Mouse (Mus musculus) embryonic facial prominence, embryonic 11.5 days (tissue): ENCODE measurements around the gene Prkch. TPM values are rescaled to one million over a fixed set of nuclear protein-coding genes. Genes with fewer than 3 reads are reported as not detected.

Experiments
- ATAC-seq: fragments of 200-750 bp; cut with Nextera tagmentation; replicated peaks from 2 replicates; pipeline ENCODE4 v1.8.0; 2017; ENCODE audit warnings: low read depth; ENCODE audit not compliant: insufficient number of reproducible peaks, low FRiP score, low TSS enrichment
- DNase-seq: peaks from one replicate; pipeline ENCODE4 v3.0.0-alpha.2; 2015; ENCODE audit warnings: low spot score
- H3K27ac ChIP-seq: fragments of 300-500 bp; sonication (generic); replicated peaks from 2 replicates; pipeline ENCODE4 v1.5.1; 2014; ENCODE audit warnings: mild to moderate bottlenecking, low read depth, low read length, control low read depth
- H3K27me3 ChIP-seq: fragments of 300-500 bp; sonication (generic); 2 replicates; pipeline ENCODE4 v1.6.1; 2014; ENCODE audit warnings: mild to moderate bottlenecking, low read length, moderate library complexity, mixed read lengths; ENCODE audit not compliant: control insufficient read depth, insufficient read depth
- H3K36me3 ChIP-seq: fragments of 300-500 bp; sonication (generic); replicated peaks from 2 replicates; pipeline ENCODE4 v1.6.1; 2014; ENCODE audit warnings: low read depth, mild to moderate bottlenecking, low read length, moderate library complexity, mixed read lengths; ENCODE audit not compliant: control insufficient read depth, insufficient read depth
- H3K4me1 ChIP-seq: fragments of 300-500 bp; sonication (generic); 2 replicates; pipeline ENCODE4 v1.6.1; 2014; ENCODE audit warnings: low read length, mixed read lengths; ENCODE audit not compliant: control insufficient read depth, insufficient read depth
- H3K4me2 ChIP-seq: fragments of 300-500 bp; sonication (generic); 2 replicates; pipeline ENCODE4 v1.6.1; 2014; ENCODE audit warnings: low read depth, mild to moderate bottlenecking, control low read depth, low read length, moderate library complexity
- H3K4me3 ChIP-seq: fragments of 300-500 bp; sonication (generic); 2 replicates; pipeline ENCODE4 v1.5.1; 2014; ENCODE audit warnings: low read depth, low read length, control low read depth
- H3K9ac ChIP-seq: fragments of 300-500 bp; sonication (generic); replicated peaks from 2 replicates; pipeline ENCODE4 v1.6.1; 2014; ENCODE audit warnings: mild to moderate bottlenecking, control low read depth, low read length
- H3K9me3 ChIP-seq: fragments of 300-500 bp; sonication (generic); replicated peaks from 2 replicates; pipeline ENCODE4 v1.6.1; 2016; ENCODE audit warnings: mild to moderate bottlenecking, low read length, inconsistent platforms, mixed read lengths; ENCODE audit not compliant: control insufficient read depth
- WGBS: fragments of 180-500 bp; shearing (Covaris S2); extraction: QIAGEN DNeasy Blood & Tissue Kit; methylation state at CpG from one replicate; pipeline ENCODE4 v1.1.7; 2014; 5-methylcytosine and 5-hydroxymethylcytosine counted together
- polyA plus RNA-seq: library from polyadenylated mRNA; unstranded; fragments of >200 nt; fragmentation: Nextera tagmentation; extraction: Ambion mirVana; gene quantifications from 2 replicates; pipeline ENCODE4 v1.2.1, GENCODE M21; 2014

Gene Prkch
- polyA plus RNA-seq, 1 experiment from 2014 or later, result 11.6 TPM

DNA sequence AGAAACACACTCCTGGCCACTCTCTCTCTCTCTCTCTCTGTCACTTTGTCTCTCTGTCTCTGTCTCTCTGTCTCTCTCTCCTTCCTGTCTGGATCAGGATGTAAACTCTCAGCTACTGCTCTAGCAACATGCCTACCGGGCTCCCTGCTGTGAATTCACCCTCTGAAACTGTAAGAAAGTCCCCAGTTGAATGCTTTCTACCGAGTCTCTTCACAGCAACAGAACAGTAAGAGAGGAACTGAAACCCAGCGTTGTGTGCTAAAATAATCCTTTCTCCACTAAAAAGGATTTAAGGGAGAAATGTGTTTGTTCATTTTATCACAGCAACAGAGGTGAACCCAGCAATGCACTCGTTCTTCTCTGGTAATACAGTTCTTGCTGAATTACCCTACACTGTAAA, 138.5 kb downstream of the Prkch start:
- no peak overlapping the region for H3K27ac ChIP-seq
- DNase-seq, result no peak
- H3K9ac ChIP-seq, result no peak overlapping the region
- 81% methylated on average over 4 of the region's 4 CpGs for WGBS
- H3K9me3 ChIP-seq, result no peaks in the 10 kb centered on the region
- no peaks in the 10 kb centered on the region for H3K4me1 ChIP-seq
- H3K27me3 ChIP-seq, result no peaks in the 10 kb centered on the region
- H3K4me2 ChIP-seq, result no peak overlapping the region
- H3K36me3 ChIP-seq, result no peaks in the 10 kb centered on the region
- no peak for ATAC-seq
- H3K4me3 ChIP-seq, result no peak overlapping the region

DNA sequence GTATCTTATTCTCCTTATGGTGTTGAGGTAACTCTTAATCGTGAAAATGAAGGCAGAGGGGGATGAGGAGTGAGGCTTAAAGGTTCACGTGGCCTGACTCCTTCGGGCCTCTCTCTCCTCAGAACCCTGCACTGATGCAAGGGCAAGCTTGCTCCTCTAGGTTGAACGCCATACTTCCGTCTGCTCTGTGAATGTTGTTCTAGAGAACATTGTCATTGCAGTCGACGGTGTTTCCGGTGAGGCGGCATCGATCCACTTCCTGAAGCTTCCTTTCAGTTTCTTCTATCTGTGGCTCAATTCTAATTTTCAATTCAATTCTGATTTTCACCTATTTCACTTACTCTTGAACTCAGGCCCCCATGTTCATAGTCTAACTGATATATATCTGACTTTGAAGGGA, 139.3 kb downstream of the Prkch start:
- ATAC-seq, result no peak
- 94% methylated on average over 10 of the region's 10 CpGs for WGBS
- H3K27me3 ChIP-seq, result no peaks in the 10 kb centered on the region

DNA sequence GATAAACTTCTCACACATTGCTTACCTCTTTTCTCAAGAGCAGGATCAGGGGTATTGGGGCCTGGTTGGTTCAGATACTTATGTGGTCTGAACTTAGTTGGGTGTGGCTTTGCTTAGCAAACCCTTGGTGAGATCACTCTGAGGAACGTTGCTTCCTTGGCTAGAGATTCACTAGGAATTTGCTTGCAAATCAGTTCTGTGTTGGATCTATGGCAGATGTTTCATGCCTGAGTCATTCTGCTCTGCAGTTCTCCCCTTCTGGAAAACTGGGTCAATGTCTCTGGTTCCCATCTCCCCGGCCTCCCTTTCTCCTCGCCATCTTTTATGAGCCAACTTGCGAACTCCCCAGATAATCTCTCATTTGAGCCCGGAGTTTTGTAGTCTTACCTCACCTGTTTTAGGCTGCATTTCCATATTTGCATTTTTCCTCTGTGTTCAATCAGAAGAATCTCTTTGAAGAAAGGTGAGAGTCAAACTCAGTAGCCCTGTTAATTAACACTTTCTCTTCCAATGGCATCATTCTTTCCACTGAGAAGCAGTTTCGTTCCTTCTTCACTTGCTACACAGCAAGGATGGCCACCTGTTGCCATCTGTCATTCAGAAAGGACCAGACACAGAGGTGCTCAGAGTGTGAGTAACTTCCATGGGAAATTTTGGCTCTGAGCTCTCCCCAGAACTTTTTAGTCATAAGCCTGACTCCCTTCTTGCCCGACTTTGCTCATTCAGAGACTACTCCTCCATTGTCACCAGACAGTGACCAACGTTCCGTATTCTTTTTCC, 141.4 kb downstream of the Prkch start:
- H3K27ac ChIP-seq, result no peak overlapping the region
- no peak overlapping the region for H3K4me3 ChIP-seq
- no peaks in the 10 kb centered on the region for H3K9me3 ChIP-seq
- ATAC-seq (no peak), DNase-seq (no peak)
- no peaks in the 10 kb centered on the region for H3K27me3 ChIP-seq
- no peaks in the 10 kb centered on the region for H3K36me3 ChIP-seq
- WGBS, result 89% methylated on average over 9 of the region's 9 CpGs
- no peaks in the 10 kb centered on the region for H3K4me1 ChIP-seq
- no peak overlapping the region for H3K9ac ChIP-seq
- H3K4me2 ChIP-seq, result no peak overlapping the region

More for the DNA sequence above, 139.3 kb downstream of the Prkch start:
- Histone ChIP-seq H3K9ac (no peak overlapping the region), H3K4me2 (no peak overlapping the region), H3K36me3 (no peaks in the 10 kb centered on the region), H3K9me3 (no peaks in the 10 kb centered on the region), H3K4me1 (no peaks in the 10 kb centered on the region), H3K27ac (no peak overlapping the region), H3K4me3 (no peak overlapping the region)
- DNase-seq, result no peak

DNA sequence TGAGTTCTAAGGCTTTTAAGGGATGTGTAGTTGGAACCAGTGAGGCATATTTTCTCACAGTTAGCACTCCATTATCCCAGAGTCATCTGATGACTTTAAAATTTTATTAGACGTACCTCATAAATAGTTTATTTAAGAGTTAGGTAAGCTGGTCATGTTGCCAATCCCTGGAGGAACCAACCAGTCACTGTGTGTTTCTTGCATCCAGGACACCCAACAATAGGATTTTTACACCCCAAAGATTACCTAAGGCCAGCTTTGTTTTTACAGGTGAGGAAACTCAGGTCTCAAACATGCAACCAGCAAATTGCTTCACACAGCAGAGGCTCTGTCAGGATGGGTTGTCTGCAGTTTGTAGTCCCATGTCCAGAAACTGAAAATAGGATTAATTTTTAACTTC, 142.4 kb downstream of the Prkch start:
- WGBS, result 77% methylated on average over 1 of the region's 1 CpGs
- no peak for DNase-seq
- Histone ChIP-seq H3K4me1 (no peaks in the 10 kb centered on the region), H3K4me3 (no peak overlapping the region), H3K27me3 (no peaks in the 10 kb centered on the region), H3K36me3 (no peaks in the 10 kb centered on the region), H3K27ac (no peak overlapping the region), H3K4me2 (no peak overlapping the region), H3K9me3 (no peaks in the 10 kb centered on the region), H3K9ac (no peak overlapping the region)
- no peak for ATAC-seq

- no peak overlapping the region for H3K4me2 ChIP-seq
- 37% methylated on average over 4 of the region's 4 CpGs for WGBS
- H3K27me3 ChIP-seq, result no peaks in the 10 kb centered on the region
- ATAC-seq (no peak), DNase-seq (peak; percentile 36)
- H3K4me1 ChIP-seq, result no peaks in the 10 kb centered on the region
- no peak overlapping the region for H3K4me3 ChIP-seq
- H3K9ac ChIP-seq, result no peak overlapping the region
- H3K36me3 ChIP-seq, result no peaks in the 10 kb centered on the region
- H3K9me3 ChIP-seq, result no peaks in the 10 kb centered on the region
- no peak overlapping the region for H3K27ac ChIP-seq
These were observed 146.0 kb downstream of the Prkch start for GRCm38 (mm10) chr12:73730603-73731002.

- H3K4me3 ChIP-seq, result no peak overlapping the region
- no peaks in the 10 kb centered on the region for H3K27me3 ChIP-seq
- no peak overlapping the region for H3K9ac ChIP-seq
- no peaks in the 10 kb centered on the region for H3K9me3 ChIP-seq
- 79% methylated on average over 5 of the region's 5 CpGs for WGBS
- no peak for ATAC-seq
- H3K4me1 ChIP-seq, result no peaks in the 10 kb centered on the region
- H3K36me3 ChIP-seq, result no peaks in the 10 kb centered on the region
- no peak for DNase-seq
- no peak overlapping the region for H3K27ac ChIP-seq
- H3K4me2 ChIP-seq, result no peak overlapping the region
These were observed 146.5 kb downstream of the Prkch start for GRCm38 (mm10) chr12:73731093-73731492.

- ATAC-seq, result no peak
- no peak for DNase-seq
- H3K27ac ChIP-seq, result no peak overlapping the region
- H3K4me1 ChIP-seq, result no peaks in the 10 kb centered on the region
- H3K4me2 ChIP-seq, result no peak overlapping the region
- H3K4me3 ChIP-seq, result no peak overlapping the region
- H3K9ac ChIP-seq, result no peak overlapping the region
- no peaks in the 10 kb centered on the region for H3K27me3 ChIP-seq
- no peaks in the 10 kb centered on the region for H3K36me3 ChIP-seq
- no peaks in the 10 kb centered on the region for H3K9me3 ChIP-seq
- 75% methylated on average over 17 of the region's 17 CpGs for WGBS
These were observed 147.4 kb downstream of the Prkch start for GRCm38 (mm10) chr12:73731848-73732540.

GRCm38 (mm10) chr12:73732862-73733261, 148.3 kb downstream of the Prkch start:
- ATAC-seq, result no peak
- H3K4me1 ChIP-seq, result no peaks in the 10 kb centered on the region
- H3K27ac ChIP-seq, result no peak overlapping the region
- no peak overlapping the region for H3K4me2 ChIP-seq
- no peak overlapping the region for H3K9ac ChIP-seq
- no peaks in the 10 kb centered on the region for H3K36me3 ChIP-seq
- no peak for DNase-seq
- no peaks in the 10 kb centered on the region for H3K9me3 ChIP-seq
- no peak overlapping the region for H3K4me3 ChIP-seq
- H3K27me3 ChIP-seq, result no peaks in the 10 kb centered on the region
- 54% methylated on average over 7 of the region's 7 CpGs for WGBS
